Comparison of ENCODE assay signal across 21 mouse cellular contexts in genomic region chr10:42312557-42312956, GRCm38 (mm10). TPM values are rescaled to one million over a fixed set of nuclear protein-coding genes. Genes with fewer than 3 reads are reported as not detected.
DNase-seq lines count a peak whose midpoint lies in the region; ATAC-seq and TF ChIP-seq lines count a peak whose summit lies in the region.
"Had no signal": no experiment of that assay in that cellular context is flagged by ENCODE, and none has a peak within 500 bp of the region (broad histone marks: within the 10 kb centered on the region; RNA-seq: fewer than 3 reads in every experiment).

No protein-coding gene starts in this region.

- no peaks in the 10 kb centered on the region for H3K27me3 ChIP-seq in liver, adult 2 months (ENCODE audit: control insufficient read depth, insufficient read depth, low read length)
- no peaks in the 10 kb centered on the region for H3K27me3 ChIP-seq in liver, postnatal 0 days (ENCODE audit: insufficient read depth, low read length)
- H3K27me3 ChIP-seq: CH12.LX; forebrain, embryonic 15.5 days; Patski had no signal

- no peak for TF ChIP-seq EP300 in liver, postnatal 0 days (IDR thresholded peaks at IDR 0.05; ENCODE audit: low read depth)

- no peak overlapping the region for H3K4me3 ChIP-seq in liver, adult 2 months (ENCODE audit: insufficient read depth, low read depth, low read length)
- no peak overlapping the region for H3K4me3 ChIP-seq in liver, postnatal 0 days (ENCODE audit: low read depth, low read length)
- H3K4me3 ChIP-seq: embryonic facial prominence, embryonic 15.5 days; forebrain, embryonic 15.5 days; heart, embryonic 12.5 days; hindbrain, embryonic 12.5 days had no signal

- no peaks in the 10 kb centered on the region for H3K4me1 ChIP-seq in liver, adult 2 months (ENCODE audit: control insufficient read depth, insufficient read depth, low read length)
- H3K4me1 ChIP-seq in liver, postnatal 0 days (ENCODE audit: insufficient read depth): no peaks in the 10 kb centered on the region
- H3K4me1 ChIP-seq: embryonic facial prominence, embryonic 15.5 days; heart, embryonic 12.5 days had no signal

- H3K79me2 ChIP-seq in liver, adult 2 months (ENCODE audit: control insufficient read depth, insufficient read depth, low read length): no peaks in the 10 kb centered on the region

- no peak for ATAC-seq in liver, postnatal 0 days
- ATAC-seq in erythroblast, adult 5-6 weeks (replicated peaks; ENCODE audit: low FRiP score, poor library complexity, severe bottlenecking): 0 out of 2 replicates have a peak, but pooled peaks have one; percentile 54
- ATAC-seq: forebrain, embryonic 15.5 days; hindbrain, postnatal 0 days; Patski had no signal

- H3K4me2 ChIP-seq in liver, postnatal 0 days (ENCODE audit: low read depth, low read length): no peak overlapping the region
- H3K4me2 ChIP-seq: embryonic facial prominence, embryonic 15.5 days; forebrain, embryonic 15.5 days; hindbrain, embryonic 12.5 days had no signal

- 50% methylated on average over 1 of the region's 1 CpGs for WGBS in liver, adult 2 months
- 33% methylated on average over 1 of the region's 1 CpGs for WGBS in liver, postnatal 0 days (ENCODE audit: insufficient replicate concordance)

- no peak overlapping the region for H3K9ac ChIP-seq in liver, adult 2 months (ENCODE audit: low read depth, low read length)
- H3K9ac ChIP-seq in liver, postnatal 0 days (replicated peaks): no peak overlapping the region
- H3K9ac ChIP-seq: embryonic facial prominence, embryonic 15.5 days; forebrain, embryonic 15.5 days; heart, embryonic 12.5 days; hindbrain, embryonic 12.5 days had no signal

- peak; percentile 17 for DNase-seq in liver, adult 2 months (ENCODE audit: extremely low read depth, low read depth, low spot score)
- DNase-seq in liver, postnatal 0 days: no peak
- peak; percentile 25 for DNase-seq in testis, postnatal 14 days (ENCODE audit: low spot score)
- DNase-seq in testis, postnatal 10 days (ENCODE audit: low spot score): no peak
- peak; percentile 72 for DNase-seq in adrenal gland, postnatal 10 days
- no peak for DNase-seq in urinary bladder, adult 18-20 months (ENCODE audit: low spot score in 2 of 2)
- no peak for DNase-seq in layer of hippocampus, postnatal 14 days (ENCODE audit: low spot score in 2 of 2)
- DNase-seq: cerebellum, adult 8-10 months; cerebellum, postnatal 14 days; embryo, embryonic 11 days; gastrocnemius, postnatal 14 days; heart, postnatal 36 days; kidney, adult 11 months had no signal

- H3K27ac ChIP-seq in liver, adult 2 months (replicated peaks; ENCODE audit: insufficient read depth, low read depth, low read length): no peak overlapping the region
- no peak overlapping the region for H3K27ac ChIP-seq in liver, postnatal 0 days (ENCODE audit: low read depth)
- H3K27ac ChIP-seq: embryonic facial prominence, embryonic 15.5 days; forebrain, embryonic 15.5 days; hindbrain, embryonic 12.5 days; hindbrain, postnatal 0 days had no signal

- peaks cover 4% of the 10 kb centered on the region for H3K36me3 ChIP-seq in liver, adult 2 months (ENCODE audit: control insufficient read depth, insufficient read depth, low read length)
- H3K36me3 ChIP-seq in liver, postnatal 0 days (replicated peaks; ENCODE audit: insufficient read depth, low read length): no peaks in the 10 kb centered on the region; the same call in 1 of the 2 replicates
- H3K36me3 ChIP-seq: embryonic facial prominence, embryonic 15.5 days; forebrain, embryonic 15.5 days; hindbrain, embryonic 12.5 days had no signal

- no peak for TF ChIP-seq CTCF in liver, adult 2 months (IDR thresholded peaks at IDR 0.05; ENCODE audit: low read depth, low read length)
- no peak for TF ChIP-seq CTCF in liver, postnatal 0 days (IDR thresholded peaks at IDR 0.05; ENCODE audit: low read depth)

- no peaks in the 10 kb centered on the region for H3K9me3 ChIP-seq in liver, postnatal 0 days (ENCODE audit: low read length)
- H3K9me3 ChIP-seq: embryonic facial prominence, embryonic 15.5 days; forebrain, embryonic 15.5 days; heart, embryonic 12.5 days; hindbrain, embryonic 12.5 days had no signal

- no peak for TF ChIP-seq POLR2A in liver, adult 2 months (IDR thresholded peaks at IDR 0.05; ENCODE audit: extremely low read depth, insufficient read depth, low read length)

RNA-seq across cellular contexts. Expression of gene Foxo3, which starts 36.0 kb away (rescaled TPM):
- total RNA-seq in liver, adult 2 months (2014; rRNA removed): 34.2 and 35.4 TPM in 2 replicates
- polyA plus RNA-seq in liver, adult 2 months (2012; rRNA removed): 17.0 and 17.7 TPM in 2 replicates
- polyA plus RNA-seq in liver, postnatal 0 days (2015; fragmentation: Nextera tagmentation; extraction: Ambion mirVana): 8.4 and 9.4 TPM in 2 replicates
- total RNA-seq in adrenal gland, postnatal 10 days (2021): 10 to 100 TPM; 45.4 to 48.2 TPM
- 160 and 187 TPM in 2 replicates for total RNA-seq in erythroblast, adult 5-6 weeks (2015; ENCODE audit: low replicate concordance)
- 378 and 459 TPM in 2 replicates for total RNA-seq in erythroblast, adult 5-6 weeks (2017; ENCODE audit: low replicate concordance)
- total RNA-seq in layer of hippocampus, postnatal 14 days (2021): 10 to 100 TPM; 40.1 to 41.1 TPM

Comparison
In these comparisons a context has a peak if more than half of its experiments do, and no peak if none do; other contexts are left out.
1. DNase-seq: peak in liver, adult 2 months (single experiment), testis, postnatal 14 days (single experiment) and adrenal gland, postnatal 10 days (single experiment); none in liver, postnatal 0 days (single experiment), testis, postnatal 10 days (single experiment), urinary bladder, adult 18-20 months (0 of 2) and layer of hippocampus, postnatal 14 days (0 of 2).